Mouse (Mus musculus) MEL (cell line): Measurements from ENCODE around the gene Luzp4. TPM values are rescaled to one million over a fixed set of nuclear protein-coding genes. Genes with fewer than 3 reads are reported as not detected.
"Not testable (repeated sequence)": the region's sequence is repeated elsewhere in the genome, so short reads cannot be mapped to it uniquely, and the experiment has no call there.

Source experiments
- DNase-seq: peaks from one replicate; pipeline ENCODE4 v3.0.0; 2011; ENCODE audit warnings: low read depth, low spot score
- H3K27ac ChIP-seq: 2 replicates; pipeline ENCODE4 v1.5.1; 2012; ENCODE audit warnings: low read depth, mild to moderate bottlenecking, control low read depth, low read length, moderate library complexity; ENCODE audit not compliant: control insufficient read depth
- H3K27me3 ChIP-seq, 2 experiments: fragments of 150-350 bp in 1 of 2; sonication (generic) in 1 of 2; 2 replicates each; pipeline ENCODE4 v1.6.1; 2012; ENCODE audit warnings: low read length in 2 of 2, mild to moderate bottlenecking in 2 of 2, improper control_type of control experiment in 1 of 2, moderate library complexity in 1 of 2; ENCODE audit not compliant: insufficient read depth in 2 of 2, control insufficient read depth in 1 of 2
- H3K36me3 ChIP-seq, 2 experiments: 2 replicates each; pipeline ENCODE4 v1.6.1; 2012 to 2014; ENCODE audit warnings: low read length in 2 of 2, improper control_type of control experiment in 1 of 2, inconsistent platforms in 1 of 2, mild to moderate bottlenecking in 1 of 2; ENCODE audit not compliant: insufficient read depth in 2 of 2, control insufficient read depth in 1 of 2
- H3K4me1 ChIP-seq, 2 experiments: fragments of 150-350 bp in 1 of 2; sonication (generic) in 1 of 2; 2 replicates each; pipeline ENCODE4 v1.6.1; 2012; ENCODE audit warnings: low read length in 2 of 2, improper control_type of control experiment in 1 of 2, mild to moderate bottlenecking in 1 of 2; ENCODE audit not compliant: insufficient read depth in 2 of 2, control insufficient read depth in 1 of 2
- H3K4me3 ChIP-seq, 2 experiments: fragments of 150-350 bp in 1 of 2; sonication (generic) in 1 of 2; 2 replicates each; pipeline ENCODE4 v1.5.1; 2012; ENCODE audit warnings: low read depth in 2 of 2, low read length in 2 of 2, mild to moderate bottlenecking in 2 of 2, moderate library complexity in 2 of 2, control low read depth in 1 of 2, improper control_type of control experiment in 1 of 2; ENCODE audit not compliant: control insufficient read depth in 1 of 2, insufficient read depth in 1 of 2
- H3K79me2 ChIP-seq: 2 replicates; pipeline ENCODE4 v1.6.1; 2012; ENCODE audit warnings: mild to moderate bottlenecking, low read length, moderate library complexity; ENCODE audit not compliant: control insufficient read depth, poor library complexity, insufficient read depth
- H3K9ac ChIP-seq: 2 replicates; pipeline ENCODE4 v1.6.1; 2012; ENCODE audit warnings: low read depth, mild to moderate bottlenecking, control low read depth, low read length, moderate library complexity; ENCODE audit not compliant: control insufficient read depth, poor library complexity, severe bottlenecking
- H3K9me3 ChIP-seq: fragments of 150-350 bp; sonication (generic); replicated peaks from 2 replicates; pipeline ENCODE4 v1.6.1; 2012; ENCODE audit warnings: mild to moderate bottlenecking, low read length, improper control_type of control experiment, moderate library complexity; ENCODE audit not compliant: insufficient read depth
- polyA plus RNA-seq, 2 experiments: library from polyadenylated mRNA; stranded (reverse) in 1 of 2; unstranded in 1 of 2; fragments of >175 nt in 1 of 2; fragments of >200 nt in 1 of 2; gene quantifications; 2 replicates each; pipeline versions ENCODE4 v1.2.1 to v1.2.4; 2012; ENCODE audit warnings: low replicate concordance in 2 of 2, low read depth in 1 of 2; ENCODE audit not compliant: insufficient read length in 2 of 2, insufficient read depth in 1 of 2, missing spikeins in 1 of 2
- total RNA-seq: library from RNA; depleted of rRNA; stranded (reverse); fragments of 300-350 nt; gene quantifications from 2 replicates; pipeline ENCODE4 v1.2.3, GENCODE M21; 2012; rRNA removed

Luzp4 gene
- not detected in 2 replicates for total RNA-seq
- not detected for polyA plus RNA-seq

DNA sequence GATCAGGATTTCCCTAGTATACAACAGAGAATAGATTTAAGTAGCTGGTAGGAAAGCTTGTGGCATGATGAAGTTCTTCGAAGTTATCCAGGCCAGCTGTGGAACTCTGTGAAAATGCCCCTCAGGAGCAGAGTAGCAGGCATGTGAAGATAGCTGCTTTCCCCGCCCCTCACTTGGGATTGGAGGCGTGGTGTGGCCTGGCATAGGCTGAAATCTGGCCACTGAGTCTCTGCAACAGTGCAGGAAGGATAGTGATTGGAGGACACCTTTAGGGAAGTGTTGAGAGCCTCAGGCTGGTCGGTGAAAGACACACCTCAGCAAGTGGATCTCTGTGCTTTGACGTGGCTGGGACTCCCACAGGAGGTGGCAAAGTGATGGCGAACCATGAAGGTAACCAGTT, at the start of gene Luzp4:
Gene Luzp4 (plus strand): TSS at position 301 of the 400 bp plus-strand sequence.
- H3K9ac ChIP-seq, DNase-seq, H3K4me1 ChIP-seq, H3K27ac ChIP-seq, H3K27me3 ChIP-seq, H3K9me3 ChIP-seq, H3K79me2 ChIP-seq, H3K4me3 ChIP-seq, H3K36me3 ChIP-seq: not testable (repeated sequence)

DNA sequence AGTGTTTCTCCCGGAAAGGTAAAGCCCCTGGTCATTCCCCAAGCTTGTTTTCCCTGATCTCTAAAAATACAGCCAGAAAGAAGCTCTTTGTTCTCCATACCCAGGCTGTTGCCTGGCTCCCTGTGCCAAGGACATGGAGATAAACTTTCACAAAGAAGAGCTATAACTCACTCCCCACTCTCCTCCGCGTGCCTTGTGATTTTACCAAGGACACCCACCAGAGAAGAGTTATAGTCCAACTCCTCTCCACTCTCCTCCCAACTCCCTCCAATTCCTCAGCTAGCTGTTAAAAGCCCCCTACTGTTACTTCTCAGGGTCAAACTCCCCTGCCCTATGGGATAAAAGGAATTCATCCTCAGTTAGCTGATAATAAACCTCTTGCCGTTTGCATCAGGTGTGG, 15.6 kb upstream of the Luzp4 start:
- H3K4me3 ChIP-seq, H3K9ac ChIP-seq, DNase-seq, H3K27ac ChIP-seq, H3K9me3 ChIP-seq, H3K27me3 ChIP-seq, H3K36me3 ChIP-seq, H3K79me2 ChIP-seq, H3K4me1 ChIP-seq: not testable (repeated sequence)

Other genes starting within 250 kb of the Luzp4 start
- gene Gm8334, start 242.5 kb upstream of the Luzp4 start, total RNA-seq, result not detected in 2 replicates
- not detected for gene Gm8334, start 242.5 kb upstream of the Luzp4 start, polyA plus RNA-seq
- not detected in 2 replicates for gene Gm15127, start 194.0 kb upstream of the Luzp4 start, total RNA-seq
- gene Gm15127, start 194.0 kb upstream of the Luzp4 start, polyA plus RNA-seq, result not detected
- gene Ott, start 216.6 kb downstream of the Luzp4 start, total RNA-seq, result not detected in 2 replicates
- gene Ott, start 216.6 kb downstream of the Luzp4 start, polyA plus RNA-seq, result not detected